ENCODE assay signal across 8 mouse cellular contexts in the genomic region with DNA sequence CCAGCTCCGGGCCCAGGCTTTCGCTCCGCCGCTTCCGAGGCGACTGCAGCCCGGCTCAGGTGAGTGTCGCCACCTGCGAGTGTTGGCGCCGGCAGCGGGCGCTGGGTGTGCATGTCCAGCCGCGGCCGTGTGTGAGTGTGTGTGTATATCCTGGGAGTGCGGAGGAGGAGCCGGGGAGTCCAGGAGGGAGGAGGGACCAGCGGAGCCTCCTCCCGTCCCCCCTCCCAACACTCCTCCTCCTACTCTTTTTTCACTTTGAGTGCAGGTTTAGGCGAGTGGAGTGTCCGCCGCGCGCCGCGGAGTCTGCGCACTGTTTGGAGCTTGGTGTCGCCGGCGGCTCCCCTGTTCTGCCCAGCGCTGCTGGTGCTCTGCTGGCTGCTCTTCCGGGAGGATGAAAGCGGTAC. TPM values are rescaled to one million over a fixed set of nuclear protein-coding genes. Genes with fewer than 3 reads are reported as not detected.
A peak's percentile ranks its signal among the peaks of the same experiment; 100 is the strongest.
DNase-seq lines count a peak whose midpoint lies in the region; ATAC-seq and TF ChIP-seq lines count a peak whose summit lies in the region.

A gene (minus strand): TSS at position 145 of the 404 bp plus-strand sequence.

- no peaks in the 10 kb centered on the region for H3K9me3 ChIP-seq in forebrain, embryonic 11.5 days (ENCODE audit: control insufficient read depth, low read length)
- no peaks in the 10 kb centered on the region for H3K9me3 ChIP-seq in hindbrain, embryonic 16.5 days (ENCODE audit: control insufficient read depth, low read length)
- H3K9me3 ChIP-seq in limb, embryonic 10.5 days (replicated peaks) = no peaks in the 10 kb centered on the region
- H3K9me3 ChIP-seq in midbrain, embryonic 11.5 days (ENCODE audit: control insufficient read depth, low read length) = no peaks in the 10 kb centered on the region

- DNase-seq in cerebellum, adult 2 months = peak; percentile 29
- no peak for DNase-seq in cerebellum, postnatal 36 days
- DNase-seq in Muller cell, postnatal 12 days (ENCODE audit: inconsistent ontology term) = peak; percentile 58
- peak; percentile 91 for DNase-seq in forebrain, embryonic 11.5 days (ENCODE audit: low spot score)
- no peak for DNase-seq in limb, embryonic 10.5 days (ENCODE audit: low spot score)
- DNase-seq in midbrain, embryonic 11.5 days (ENCODE audit: low spot score, missing footprints) = peak; percentile 97
- peak; percentile 10 for DNase-seq in thymus, postnatal 14 days

- H3K27ac ChIP-seq in cerebellum, adult 2 months (ENCODE audit: insufficient read depth, low read length) = no peak within 1 kb of the TSS
- peak within 1 kb of the TSS; percentile 92 for H3K27ac ChIP-seq in forebrain, embryonic 11.5 days (ENCODE audit: low read depth, low read length)
- H3K27ac ChIP-seq in hindbrain, embryonic 16.5 days (ENCODE audit: low read depth, low read length) = peak within 1 kb of the TSS; percentile 75
- H3K27ac ChIP-seq in limb, embryonic 10.5 days = peak within 1 kb of the TSS; percentile 31
- peak within 1 kb of the TSS; percentile 94 for H3K27ac ChIP-seq in midbrain, embryonic 11.5 days (ENCODE audit: low read depth, low read length)

- peak within 1 kb of the TSS; percentile 95 for H3K9ac ChIP-seq in forebrain, embryonic 11.5 days (ENCODE audit: low read length)
- peak within 1 kb of the TSS; percentile 59 for H3K9ac ChIP-seq in hindbrain, embryonic 16.5 days (ENCODE audit: low read depth, low read length)
- peak within 1 kb of the TSS; percentile 98 for H3K9ac ChIP-seq in midbrain, embryonic 11.5 days (ENCODE audit: low read length)

- H3K36me3 ChIP-seq in forebrain, embryonic 11.5 days (ENCODE audit: control insufficient read depth, insufficient read depth, low read length) = no peaks in the 10 kb centered on the region
- no peaks in the 10 kb centered on the region for H3K36me3 ChIP-seq in hindbrain, embryonic 16.5 days (ENCODE audit: control insufficient read depth, insufficient read depth, low read length)
- no peaks in the 10 kb centered on the region for H3K36me3 ChIP-seq in limb, embryonic 10.5 days
- no peaks in the 10 kb centered on the region for H3K36me3 ChIP-seq in midbrain, embryonic 11.5 days (ENCODE audit: control insufficient read depth, insufficient read depth, low read length)

- TF ChIP-seq POLR2A in cerebellum, adult 2 months (IDR thresholded peaks at IDR 0.05; ENCODE audit: borderline replicate concordance, insufficient read depth, low read length) = no peak

- peaks cover 7% of the 10 kb centered on the region; the same call in 1 of the 2 replicates for H3K27me3 ChIP-seq in cerebellum, adult 2 months (ENCODE audit: control insufficient read depth, insufficient read depth, low read length)
- H3K27me3 ChIP-seq in forebrain, embryonic 11.5 days (ENCODE audit: control insufficient read depth, insufficient read depth, low read length) = peaks cover 6% of the 10 kb centered on the region
- peaks cover 16% of the 10 kb centered on the region for H3K27me3 ChIP-seq in hindbrain, embryonic 16.5 days (replicated peaks; ENCODE audit: control insufficient read depth, insufficient read depth, low read length)
- peaks cover 91% of the 10 kb centered on the region for H3K27me3 ChIP-seq in limb, embryonic 10.5 days (ENCODE audit: low read depth, poor library complexity, severe bottlenecking)
- peaks cover 7% of the 10 kb centered on the region for H3K27me3 ChIP-seq in midbrain, embryonic 11.5 days (ENCODE audit: control insufficient read depth, insufficient read depth, low read length)

- H3K4me1 ChIP-seq in cerebellum, adult 2 months (ENCODE audit: control insufficient read depth, insufficient read depth, low read length) = no peaks in the 10 kb centered on the region
- H3K4me1 ChIP-seq in forebrain, embryonic 11.5 days (replicated peaks; ENCODE audit: control insufficient read depth, insufficient read depth, low read length) = peaks cover 4% of the 10 kb centered on the region; the same call in 1 of the 2 replicates
- H3K4me1 ChIP-seq in hindbrain, embryonic 16.5 days (ENCODE audit: control insufficient read depth, insufficient read depth, low read depth, low read length) = peaks cover 22% of the 10 kb centered on the region
- peaks cover 30% of the 10 kb centered on the region for H3K4me1 ChIP-seq in limb, embryonic 10.5 days
- H3K4me1 ChIP-seq in midbrain, embryonic 11.5 days (ENCODE audit: control insufficient read depth, insufficient read depth, low read length) = peaks cover 5% of the 10 kb centered on the region

- ATAC-seq in forebrain, embryonic 11.5 days (replicated peaks; ENCODE audit: low FRiP score) = peak; percentile 88
- peak; percentile 92 for ATAC-seq in hindbrain, embryonic 16.5 days
- peak; percentile 83 for ATAC-seq in midbrain, embryonic 11.5 days (ENCODE audit: low FRiP score)

- H3K4me2 ChIP-seq in forebrain, embryonic 11.5 days (ENCODE audit: low read depth, low read length, severe bottlenecking) = peak within 1 kb of the TSS; percentile 77
- peak within 1 kb of the TSS; percentile 87 for H3K4me2 ChIP-seq in hindbrain, embryonic 16.5 days (ENCODE audit: low read length)
- H3K4me2 ChIP-seq in midbrain, embryonic 11.5 days = peak within 1 kb of the TSS; percentile 71

- under 1% methylated on average over 34 of the region's 34 CpGs for WGBS in cerebellum, adult 2 months
- WGBS in forebrain, embryonic 11.5 days = under 1% methylated on average over 34 of the region's 34 CpGs
- 0% methylated on average over 34 of the region's 34 CpGs for WGBS in hindbrain, embryonic 16.5 days
- under 1% methylated on average over 34 of the region's 34 CpGs for WGBS in limb, embryonic 10.5 days
- WGBS in midbrain, embryonic 11.5 days = under 1% methylated on average over 34 of the region's 34 CpGs

- TF ChIP-seq CTCF in cerebellum, adult 2 months (IDR thresholded peaks at IDR 0.05; ENCODE audit: borderline replicate concordance, insufficient read depth, low read depth, low read length) = no peak

- H3K4me3 ChIP-seq in cerebellum, adult 2 months (replicated peaks; ENCODE audit: insufficient read depth, low read depth, low read length) = peak within 1 kb of the TSS; percentile 10
- H3K4me3 ChIP-seq in forebrain, embryonic 11.5 days (ENCODE audit: low read depth, low read length) = peak within 1 kb of the TSS; percentile 85
- peak within 1 kb of the TSS; percentile 51 for H3K4me3 ChIP-seq in hindbrain, embryonic 16.5 days (ENCODE audit: low read length)
- H3K4me3 ChIP-seq in limb, embryonic 10.5 days = peak within 1 kb of the TSS; percentile 56
- H3K4me3 ChIP-seq in midbrain, embryonic 11.5 days (ENCODE audit: low read depth, low read length) = peak within 1 kb of the TSS; percentile 71

RNA-seq across cellular contexts. Expression of the gene that starts here (rescaled TPM):
- polyA plus RNA-seq in cerebellum, adult 2 months (2012; rRNA removed) = 4.9 and 5.6 TPM in 2 replicates
- 21.6 and 23.8 TPM in 2 replicates for polyA plus RNA-seq in forebrain, embryonic 11.5 days (2014; fragmentation: Nextera tagmentation; extraction: Ambion mirVana)
- polyA plus RNA-seq in hindbrain, embryonic 16.5 days (2015; fragmentation: Nextera tagmentation; extraction: Ambion mirVana) = 2.2 and 3.6 TPM in 2 replicates
- polyA plus RNA-seq in limb, embryonic 10.5 days (2016; fragmentation: Nextera tagmentation; extraction: Ambion mirVana) = 0.08 and 0.13 TPM in 2 replicates
- polyA plus RNA-seq in midbrain, embryonic 11.5 days (2014; fragmentation: Nextera tagmentation; extraction: Ambion mirVana) = 20.4 and 24.5 TPM in 2 replicates

Comparison
In these comparisons a context has a peak if more than half of its experiments do, and no peak if none do; other contexts are left out.
1. DNase-seq: peak in cerebellum, adult 2 months (2 of 2), Muller cell, postnatal 12 days (single experiment), forebrain, embryonic 11.5 days (single experiment), midbrain, embryonic 11.5 days (single experiment) and thymus, postnatal 14 days (single experiment); none in cerebellum, postnatal 36 days (0 of 2) and limb, embryonic 10.5 days (single experiment).
2. H3K4me3 ChIP-seq: peak in every context shown above with its lines; median percentile 85 in forebrain, embryonic 11.5 days; 71 in midbrain, embryonic 11.5 days; 56 in limb, embryonic 10.5 days; 51 in hindbrain, embryonic 16.5 days; 10 in cerebellum, adult 2 months.
3. Peak in every context shown above with its lines, with median percentiles within 50 percentile points of each other: ATAC-seq, H3K4me2 ChIP-seq and H3K9ac ChIP-seq.